Mouse (Mus musculus) E14TG2a.4 (cell line): ENCODE measurements around the gene Nup62.

ENCODE experiments used
- H3K27me3 ChIP-seq: 2 replicates; pipeline ENCODE4 v1.6.1; 2014; ENCODE audit warnings: low read length, control low read depth; ENCODE audit not compliant: insufficient read depth
- H3K36me3 ChIP-seq: 2 replicates; pipeline ENCODE4 v1.6.1; 2014; ENCODE audit warnings: low read length, control low read depth; ENCODE audit not compliant: insufficient read depth
- H3K4me1 ChIP-seq: replicated peaks from 2 replicates; pipeline ENCODE4 v1.6.1; 2014; ENCODE audit warnings: low read depth, low read length, control low read depth
- H3K4me3 ChIP-seq: replicated peaks from 2 replicates; pipeline ENCODE4 v1.5.1; 2014; ENCODE audit warnings: mild to moderate bottlenecking, low read length
- H3K9me3 ChIP-seq: 2 replicates; pipeline ENCODE4 v1.6.1; 2014; ENCODE audit warnings: low read length, control low read depth
- CTCF ChIP-seq: conservative IDR thresholded peaks from 2 replicates; pipeline ENCODE4 v1.5.1; 2014; ENCODE audit warnings: low read length
- NANOG ChIP-seq: IDR thresholded peaks from 2 replicates; pipeline ENCODE4 v1.6.1; 2014; ENCODE audit warnings: borderline replicate concordance, low read length, mixed read lengths
- POU5F1 ChIP-seq: IDR thresholded peaks from 2 replicates; pipeline ENCODE4 v1.6.1; 2014; ENCODE audit warnings: low read length, borderline replicate concordance

Gene Nup62

DNA sequence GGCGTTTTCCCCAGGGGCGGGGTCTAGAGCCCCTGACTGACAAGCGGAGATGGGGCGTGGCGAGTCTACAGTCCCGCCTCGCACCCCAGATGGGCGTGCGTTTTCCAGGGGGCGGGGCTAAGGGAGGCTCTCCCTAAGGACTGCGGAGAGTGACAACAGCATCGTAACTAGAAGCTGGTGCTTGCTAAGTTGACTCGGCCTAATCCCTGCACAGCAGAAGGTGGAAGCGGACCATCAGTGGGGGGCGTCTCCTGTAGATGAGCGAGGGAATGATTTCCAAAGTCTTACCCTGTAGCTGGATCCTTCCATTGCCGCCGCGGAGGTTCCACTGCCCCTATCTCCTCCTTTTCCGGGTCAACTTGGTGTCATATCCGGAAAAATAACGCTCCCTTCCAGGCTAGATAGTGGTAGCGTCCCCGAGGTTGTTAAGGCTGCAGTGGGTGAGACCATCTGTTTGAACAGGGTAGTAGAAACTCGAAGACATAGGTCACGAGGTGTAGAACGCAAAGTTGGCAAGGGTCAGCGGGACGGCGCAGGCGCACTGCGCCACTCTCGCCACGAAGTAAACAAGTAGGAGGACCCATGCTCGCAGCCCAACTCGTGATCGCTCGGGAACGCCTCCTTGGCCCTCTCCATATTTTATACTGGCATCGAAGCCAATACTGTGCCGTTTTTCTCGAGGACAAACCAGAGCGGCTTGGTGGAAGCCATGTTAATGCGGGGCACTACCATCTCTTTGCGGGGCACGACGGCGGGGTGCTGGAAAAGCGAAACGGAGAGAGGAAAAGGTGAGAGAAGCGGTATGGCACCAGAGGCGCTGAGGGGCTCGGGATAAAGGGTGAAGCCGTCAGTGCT, 32.9 kb downstream of the Nup62 start, which contains the start of the genes Akt1s1 and Tbc1d17:
TSS of gene Akt1s1 (plus strand) at position 431 of the 855 bp plus-strand sequence.
TSS of gene Tbc1d17 (minus strand) at position 519 of the 855 bp plus-strand sequence.
- H3K4me1 ChIP-seq, result peaks cover 66% of the 10 kb centered on the region
- H3K27me3 ChIP-seq, result no peaks in the 10 kb centered on the region
- no peak for TF ChIP-seq CTCF
- TF ChIP-seq POU5F1, result no peak
- TF ChIP-seq NANOG, result no peak
- H3K36me3 ChIP-seq, result peaks cover 69% of the 10 kb centered on the region
- H3K4me3 ChIP-seq, result peak within 1 kb of the TSS; percentile 94
- no peaks in the 10 kb centered on the region for H3K9me3 ChIP-seq

DNA sequence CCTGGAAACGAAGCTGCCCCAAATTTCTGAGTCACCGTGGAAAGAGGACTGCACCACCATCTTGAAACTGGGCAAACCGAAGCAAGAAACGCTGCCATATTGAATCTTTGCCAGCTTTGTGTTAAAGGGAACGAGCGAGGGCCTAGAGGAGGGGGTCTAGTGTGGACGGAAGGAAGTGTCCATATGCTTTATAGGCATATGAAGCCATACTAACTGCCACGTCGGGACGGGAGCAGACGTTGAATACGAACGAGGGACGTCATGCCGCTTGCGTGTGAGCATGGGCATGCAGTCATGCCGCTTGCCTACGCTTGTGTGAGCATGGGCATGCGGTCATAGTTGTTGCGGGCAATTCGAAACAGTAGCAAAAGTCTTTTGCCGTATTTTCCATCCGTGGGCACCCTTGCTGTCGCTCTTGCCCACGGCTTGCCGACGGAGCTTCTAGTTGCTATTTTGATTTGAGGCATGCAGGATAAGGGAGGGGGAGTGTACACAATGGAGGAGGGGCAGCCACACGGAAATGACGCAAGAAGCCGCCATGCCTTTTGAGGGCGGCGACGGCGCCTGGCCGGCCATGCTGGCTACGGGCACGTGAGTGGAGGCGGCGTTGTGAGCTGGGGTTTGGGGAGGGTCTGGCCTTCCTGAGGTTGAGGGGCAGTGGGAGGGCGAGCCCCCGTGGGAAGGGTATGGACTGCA, 33.7 kb downstream of the Nup62 start:
- no peak for TF ChIP-seq CTCF
- no peak for TF ChIP-seq NANOG
- no peak for TF ChIP-seq POU5F1
- Histone ChIP-seq H3K4me1 (peaks cover 65% of the 10 kb centered on the region), H3K27me3 (no peaks in the 10 kb centered on the region), H3K4me3 (peak overlapping the region; percentile 94), H3K36me3 (peaks cover 61% of the 10 kb centered on the region), H3K9me3 (no peaks in the 10 kb centered on the region)

DNA sequence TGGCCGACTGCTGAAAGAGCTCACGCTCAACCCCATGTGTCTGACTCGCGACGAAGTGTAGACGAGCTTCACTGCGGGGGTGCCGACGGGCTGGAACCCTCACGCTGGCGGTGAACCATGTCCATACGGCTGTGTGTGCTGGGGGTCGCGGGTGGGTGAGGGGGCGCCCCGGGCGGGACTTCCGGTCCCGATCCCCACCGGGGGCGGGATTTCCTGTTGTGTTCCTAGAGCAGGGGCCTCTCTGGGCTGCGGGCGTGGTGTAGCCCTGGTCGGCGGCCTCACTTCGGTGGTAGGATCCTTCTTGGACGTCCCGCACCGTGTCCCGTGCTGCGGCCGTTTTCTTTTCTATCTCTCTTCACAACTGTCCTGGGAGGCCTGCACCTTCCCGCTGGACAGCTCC, 34.3 kb downstream of the Nup62 start:
- Histone ChIP-seq H3K9me3 (no peaks in the 10 kb centered on the region), H3K27me3 (no peaks in the 10 kb centered on the region), H3K36me3 (peaks cover 56% of the 10 kb centered on the region), H3K4me3 (peak overlapping the region; percentile 94), H3K4me1 (peaks cover 64% of the 10 kb centered on the region)
- TF ChIP-seq CTCF (no peak), POU5F1 (no peak), NANOG (no peak)

DNA sequence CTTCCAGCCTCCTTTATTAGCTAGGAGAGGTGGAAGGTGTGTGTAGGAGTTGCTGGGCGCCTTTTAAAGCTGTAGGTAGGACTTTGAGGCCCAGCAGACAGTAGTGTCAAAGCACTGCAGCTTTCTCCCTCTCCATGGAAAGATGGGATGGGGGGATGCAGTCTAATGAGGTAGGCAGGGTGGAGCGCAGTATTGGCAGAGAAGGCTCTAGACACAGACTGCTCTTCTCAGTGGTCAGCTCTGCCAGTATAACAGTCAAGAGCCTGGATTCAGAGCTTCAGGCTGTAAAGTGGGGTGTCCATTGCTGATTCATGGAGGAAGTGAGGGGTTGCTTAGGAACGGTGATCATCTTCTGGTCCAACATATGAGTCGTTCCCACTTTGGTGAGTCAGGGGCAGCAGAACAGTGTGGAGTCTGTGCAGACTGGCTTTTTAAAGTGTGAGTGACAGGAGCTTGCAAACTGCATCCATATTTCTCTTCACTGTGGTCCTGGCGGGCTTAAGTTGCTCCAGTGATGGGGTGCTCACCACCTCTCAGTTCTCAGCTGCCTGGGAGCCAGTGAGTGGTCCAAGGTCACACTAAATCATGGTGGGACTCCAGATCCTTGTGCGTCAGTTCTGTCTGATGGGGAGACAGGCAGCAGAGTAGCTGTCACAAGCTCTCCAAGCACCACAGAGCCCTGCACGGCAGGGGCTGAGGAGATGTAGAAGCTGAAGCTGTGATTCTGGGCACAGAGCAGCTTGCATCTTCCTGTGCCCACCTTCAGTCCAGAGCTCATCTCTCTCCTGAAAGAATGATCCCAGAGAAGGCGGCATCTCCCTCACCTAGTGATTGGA, 35.1 kb downstream of the Nup62 start:
- Histone ChIP-seq H3K4me3 (peak overlapping the region; percentile 94), H3K27me3 (no peaks in the 10 kb centered on the region), H3K4me1 (peaks cover 66% of the 10 kb centered on the region), H3K9me3 (no peaks in the 10 kb centered on the region), H3K36me3 (peaks cover 49% of the 10 kb centered on the region)
- TF ChIP-seq POU5F1, result no peak
- TF ChIP-seq CTCF, result no peak
- TF ChIP-seq NANOG, result no peak

DNA sequence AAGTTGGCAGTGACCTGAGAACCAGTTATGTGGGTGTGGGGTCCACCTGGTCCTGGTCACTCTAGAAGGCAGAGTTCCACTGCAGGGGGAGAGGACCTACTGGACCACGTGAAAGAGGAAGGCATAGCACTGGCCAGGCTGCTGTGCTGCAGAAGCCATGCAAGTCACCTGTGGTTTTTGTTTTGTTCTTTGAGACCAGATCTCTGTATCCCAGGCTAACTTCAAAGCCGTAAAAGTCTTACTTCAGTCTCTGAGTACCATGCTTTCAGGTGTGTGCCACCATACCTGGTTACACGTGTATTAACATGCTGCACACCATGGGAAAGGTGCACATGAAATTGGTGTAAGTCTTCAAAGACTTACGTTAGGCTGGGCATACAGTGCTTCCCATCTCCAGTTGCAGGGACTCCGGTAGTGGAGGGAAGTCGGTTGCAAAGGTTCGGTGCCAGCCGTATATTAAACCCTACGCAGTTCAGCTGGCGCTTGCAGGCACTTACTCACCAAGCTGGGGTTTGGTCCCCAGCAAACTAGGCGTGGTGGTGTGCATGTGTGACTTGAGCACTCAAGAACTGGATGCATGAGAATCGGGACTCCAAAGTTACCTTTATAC, 35.8 kb downstream of the Nup62 start:
- Histone ChIP-seq H3K36me3 (peaks cover 42% of the 10 kb centered on the region), H3K9me3 (no peaks in the 10 kb centered on the region), H3K27me3 (no peaks in the 10 kb centered on the region), H3K4me1 (peaks cover 72% of the 10 kb centered on the region), H3K4me3 (peak overlapping the region; percentile 94)
- TF ChIP-seq NANOG (no peak), POU5F1 (no peak), CTCF (no peak)

DNA sequence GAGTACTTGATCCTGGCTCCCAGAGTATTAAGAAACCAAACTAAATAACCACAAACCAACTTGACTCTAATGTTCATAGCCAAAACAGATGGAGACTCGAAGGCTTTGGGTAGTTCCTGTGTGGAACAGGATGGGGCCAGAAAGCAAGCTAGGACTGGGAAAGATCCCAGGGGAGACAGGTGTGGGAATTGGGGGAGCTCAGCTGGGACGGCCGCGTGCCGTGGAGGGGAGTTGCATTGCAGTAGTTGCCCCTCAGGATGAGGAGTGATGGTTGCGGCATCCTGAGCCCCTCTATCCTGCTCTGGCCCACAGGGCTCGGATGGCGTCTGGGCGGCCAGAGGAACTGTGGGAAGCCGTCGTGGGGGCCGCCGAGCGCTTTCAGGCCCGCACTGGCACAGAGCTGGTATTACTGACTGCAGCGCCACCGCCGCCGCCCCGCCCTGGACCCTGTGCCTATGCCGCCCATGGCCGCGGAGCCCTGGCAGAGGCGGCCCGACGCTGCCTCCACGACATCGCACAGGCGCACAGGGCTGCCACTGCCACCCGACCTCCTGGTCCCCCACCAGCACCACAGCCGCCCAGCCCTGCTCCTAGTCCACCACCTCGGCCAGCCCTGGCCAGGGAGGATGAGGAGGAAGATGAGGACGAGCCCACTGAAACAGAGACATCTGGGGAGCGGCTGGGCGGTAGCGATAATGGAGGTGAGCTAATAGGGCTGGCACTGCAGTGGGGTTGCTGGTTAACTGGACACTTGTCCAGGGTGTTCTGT, 36.6 kb downstream of the Nup62 start:
- Histone ChIP-seq H3K4me1 (peaks cover 69% of the 10 kb centered on the region), H3K4me3 (peak overlapping the region; percentile 81), H3K36me3 (peaks cover 37% of the 10 kb centered on the region), H3K9me3 (no peaks in the 10 kb centered on the region), H3K27me3 (no peaks in the 10 kb centered on the region)
- TF ChIP-seq NANOG (no peak), CTCF (no peak), POU5F1 (no peak)

DNA sequence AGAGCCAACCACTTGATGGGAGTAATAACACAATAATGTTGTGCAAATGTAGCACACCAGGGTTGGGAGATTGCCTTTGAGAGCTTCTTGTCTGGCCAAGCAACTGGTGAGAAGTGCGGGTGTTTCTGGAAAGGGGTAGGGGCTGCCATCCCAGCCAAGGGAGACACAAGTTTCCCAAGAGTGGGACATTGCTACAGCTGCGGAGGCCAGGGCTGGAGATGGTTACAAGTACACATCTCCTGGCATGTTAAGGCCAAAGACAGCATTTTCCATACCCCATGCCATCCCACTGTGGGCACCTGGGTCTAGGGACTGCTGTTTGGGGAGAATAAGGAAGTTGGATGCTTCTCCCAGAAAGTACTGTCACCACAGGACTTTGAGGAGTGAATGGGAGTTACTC, 37.2 kb downstream of the Nup62 start:
- TF ChIP-seq CTCF (no peak), POU5F1 (no peak), NANOG (no peak)
- Histone ChIP-seq H3K36me3 (peaks cover 31% of the 10 kb centered on the region), H3K27me3 (no peaks in the 10 kb centered on the region), H3K4me3 (peak overlapping the region; percentile 81), H3K9me3 (no peaks in the 10 kb centered on the region), H3K4me1 (peaks cover 66% of the 10 kb centered on the region)
